Mouse (Mus musculus): Measurements from ENCODE around the gene Fbln5.

Gene Fbln5

DNA sequence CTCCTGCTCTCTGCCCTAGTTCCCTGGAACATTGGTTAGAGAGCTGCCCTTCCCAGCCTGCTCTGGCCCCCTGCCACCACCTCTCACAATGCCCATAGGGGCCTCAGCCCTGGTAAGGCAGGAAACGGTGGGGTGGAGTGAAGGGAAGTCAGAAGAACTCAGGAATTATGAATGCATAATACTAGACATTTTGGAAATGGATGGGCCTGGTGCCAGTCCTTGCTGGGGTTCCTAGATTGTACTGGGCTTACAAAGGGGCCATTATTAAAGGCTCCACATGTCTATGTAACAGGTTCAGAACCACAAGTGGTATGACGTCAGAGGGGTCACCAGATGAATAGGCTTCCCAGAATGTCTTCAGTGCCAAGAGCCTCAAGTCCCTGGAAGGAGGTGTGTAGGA is 11.5 kb downstream of the Fbln5 start:
- no peak for DNase-seq (ENCODE audit: low spot score)

DNA sequence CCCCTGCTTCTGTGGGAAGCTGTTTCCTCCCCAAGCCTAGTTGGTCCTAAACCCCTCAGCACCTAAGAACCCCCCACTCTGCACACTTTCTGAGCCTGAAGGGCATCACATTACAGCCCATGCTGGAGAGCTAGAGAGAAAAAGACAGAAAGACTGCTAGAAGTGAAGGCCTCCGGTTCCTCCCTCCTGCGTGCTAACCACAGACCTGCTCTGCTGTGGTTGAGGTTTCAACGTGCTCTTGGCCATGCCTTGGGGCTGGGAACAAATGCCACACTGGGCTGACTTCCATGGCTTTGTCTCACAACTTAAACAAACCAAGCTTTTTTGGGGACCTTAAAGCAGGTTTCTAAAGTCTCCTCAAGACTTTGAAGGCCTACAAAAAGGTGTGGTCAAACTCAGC is 16.4 kb downstream of the Fbln5 start:
- DNase-seq (ENCODE audit: low spot score), result no peak

DNA sequence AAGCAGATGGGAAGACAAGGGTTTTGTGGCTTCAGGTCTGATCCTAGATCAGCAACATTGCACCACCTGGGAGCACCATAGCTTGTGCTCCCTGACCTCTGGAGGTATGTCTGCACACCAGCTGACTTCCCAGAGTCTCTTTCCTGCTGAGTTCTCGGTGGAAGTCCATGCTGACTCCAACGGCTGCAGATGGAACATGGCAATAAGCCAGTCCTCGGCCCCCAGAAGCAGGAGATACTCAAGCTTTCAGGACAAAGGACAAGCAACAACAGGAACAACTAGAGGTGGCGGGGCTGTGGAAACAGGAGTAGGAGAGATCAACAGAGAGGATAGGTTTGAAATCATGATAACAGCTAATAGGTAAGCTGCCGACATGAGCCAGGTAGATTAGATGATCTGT is 17.1 kb downstream of the Fbln5 start:
- DNase-seq (ENCODE audit: low spot score), result peak; percentile 30

DNA sequence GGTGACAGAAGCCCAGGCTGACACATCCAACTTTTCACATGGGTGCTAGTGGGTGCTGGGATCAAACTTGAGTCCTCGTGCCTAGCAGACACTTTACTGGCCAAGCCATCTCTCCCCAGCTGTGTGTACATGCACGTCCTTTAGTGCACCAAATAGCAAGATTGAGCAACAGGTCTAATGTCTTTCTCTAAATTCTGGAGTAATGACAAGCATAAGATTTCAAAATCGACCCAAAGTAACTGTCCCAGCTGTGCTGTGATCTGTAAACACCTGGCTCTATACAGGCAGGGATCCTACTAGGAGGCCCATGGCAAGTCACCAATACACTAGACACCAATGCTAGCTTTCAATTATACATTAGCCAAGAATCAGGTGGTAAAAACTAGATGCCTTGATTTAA is 17.8 kb downstream of the Fbln5 start:
- DNase-seq (ENCODE audit: low spot score), result no peak

DNA sequence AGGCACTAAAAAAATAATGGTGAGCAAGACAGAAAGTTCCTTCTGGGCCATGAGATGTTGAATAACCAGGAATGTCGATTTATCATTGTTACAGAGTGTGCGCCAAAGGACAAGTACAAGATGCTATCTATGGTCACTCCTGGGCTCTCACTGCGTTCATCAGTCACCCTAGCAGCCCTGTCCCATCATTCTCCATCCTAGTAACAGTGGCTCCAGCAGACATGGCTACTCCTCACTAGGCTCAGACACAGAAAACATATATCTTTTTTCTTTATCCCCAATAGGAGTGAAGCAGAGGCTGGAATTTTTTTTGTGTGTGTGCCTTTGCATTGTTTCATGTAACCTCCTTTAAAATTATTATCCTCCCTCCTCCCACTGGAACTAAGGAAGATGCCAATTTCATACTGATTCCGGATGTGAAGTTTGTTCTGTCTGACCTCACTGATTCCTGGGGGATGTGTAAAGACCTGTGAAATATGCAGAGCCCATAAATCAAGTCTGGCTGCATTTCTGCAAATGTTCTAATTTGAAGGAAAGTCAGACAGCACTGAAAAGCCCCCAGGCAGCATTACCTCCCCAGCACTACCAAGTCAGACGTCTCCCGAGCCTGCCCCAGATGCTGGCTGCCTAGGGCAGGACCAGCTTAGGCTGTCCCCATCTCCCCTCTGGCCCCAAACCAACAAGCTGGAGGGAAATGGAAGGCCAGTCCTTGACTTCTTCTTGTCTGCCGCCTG is 20.5 kb downstream of the Fbln5 start:
- no peak for DNase-seq (ENCODE audit: low spot score)

DNA sequence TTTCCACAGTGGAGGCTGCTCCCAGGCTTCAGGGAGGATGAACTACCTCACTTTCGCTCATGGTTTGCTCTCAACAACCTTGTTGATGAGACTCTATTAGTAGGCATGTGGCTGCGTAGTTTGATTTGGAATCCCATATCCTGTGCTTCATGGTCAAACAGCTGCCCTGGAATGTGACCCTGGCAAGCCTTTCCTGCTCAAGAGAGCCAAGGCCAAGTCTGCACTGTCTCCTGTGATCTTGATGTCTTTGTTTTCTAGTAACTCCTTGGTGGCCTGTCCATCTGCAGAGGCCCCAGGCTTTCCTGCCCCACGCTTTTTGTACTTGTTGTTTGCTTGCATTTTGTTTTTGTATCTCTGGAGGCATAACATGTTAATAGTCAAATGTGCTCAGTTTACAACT is 24.4 kb downstream of the Fbln5 start:
- DNase-seq (ENCODE audit: low spot score), result no peak

DNA sequence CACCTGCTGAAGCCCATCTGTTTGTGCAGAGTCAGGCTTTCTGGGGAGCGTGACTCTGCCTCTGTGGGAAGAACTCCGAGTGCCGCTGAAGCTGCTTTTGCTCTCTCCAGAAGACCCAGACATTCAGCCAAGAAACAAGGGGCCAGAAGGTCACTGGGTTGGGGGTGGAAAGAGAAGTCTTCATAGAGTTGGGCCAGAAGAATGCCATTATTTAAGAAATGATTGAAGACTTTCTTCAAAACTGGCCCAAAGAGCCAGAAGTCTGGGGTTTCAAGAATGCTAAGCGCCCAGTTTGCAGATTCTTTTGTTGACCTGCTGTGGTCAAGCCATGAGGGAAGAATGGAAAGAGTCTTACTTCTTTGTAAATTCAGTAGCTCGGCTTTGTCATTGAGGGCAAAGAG is 25.6 kb downstream of the Fbln5 start:
- DNase-seq (ENCODE audit: low spot score), result no peak

DNA sequence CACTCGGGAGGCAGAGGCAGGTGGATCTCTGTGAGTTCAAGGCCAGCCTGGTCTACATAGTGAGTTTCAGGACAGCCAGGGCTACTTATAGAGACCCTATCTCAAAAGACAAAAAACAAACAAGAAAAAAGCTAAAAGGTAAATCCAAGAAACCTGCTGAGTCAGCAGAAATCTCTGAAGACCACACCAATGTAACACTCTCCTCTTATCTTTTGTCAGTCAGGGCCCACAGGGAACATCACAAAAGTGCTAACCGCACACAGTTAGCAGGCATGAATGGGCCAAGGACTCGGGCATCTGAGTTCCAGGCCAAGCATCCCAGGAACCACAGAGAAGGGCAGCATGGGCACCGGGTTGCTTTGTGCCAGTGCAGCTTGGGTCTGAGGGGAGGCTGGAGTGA is 26.2 kb downstream of the Fbln5 start:
- no peak for DNase-seq (ENCODE audit: low spot score)

DNA sequence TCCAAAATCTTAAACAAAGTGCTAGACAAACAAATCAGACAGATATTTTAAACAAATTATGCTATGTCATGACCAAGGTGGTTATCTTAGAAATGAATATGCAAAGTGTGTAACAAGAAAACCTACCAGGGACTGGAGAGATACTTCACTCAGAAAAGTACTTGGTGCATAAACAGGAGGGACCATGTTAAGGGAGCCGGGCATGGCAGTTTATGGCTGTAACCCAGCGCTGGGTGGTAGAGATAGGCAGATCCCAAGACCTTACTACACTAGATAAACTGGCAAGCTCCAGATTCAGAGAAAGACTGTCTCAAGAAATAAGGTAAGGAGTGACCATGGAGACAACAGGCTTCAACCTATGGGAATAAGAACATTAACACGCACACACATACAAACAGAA is 29.1 kb downstream of the Fbln5 start:
- DNase-seq (ENCODE audit: low spot score), result no peak

DNA sequence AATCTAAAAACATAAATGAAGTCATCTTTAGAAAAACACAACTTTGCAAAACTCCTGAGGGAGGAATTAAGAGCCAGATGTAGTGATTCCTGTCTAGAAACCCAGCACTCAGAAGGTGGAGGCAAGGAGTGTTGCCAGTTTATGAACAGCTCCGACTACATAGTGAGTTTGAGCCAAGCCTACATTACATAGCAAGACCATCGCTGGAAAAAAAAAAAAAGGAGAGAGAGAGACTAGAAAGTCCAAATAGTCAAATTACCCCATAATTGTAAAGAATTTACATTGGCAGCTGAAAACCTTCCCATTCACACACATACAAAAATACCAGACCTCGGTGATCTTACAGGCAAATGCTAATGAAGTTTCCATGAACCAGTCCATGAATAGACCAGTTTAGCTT is 29.6 kb downstream of the Fbln5 start:
- DNase-seq (ENCODE audit: low spot score), result no peak

DNA sequence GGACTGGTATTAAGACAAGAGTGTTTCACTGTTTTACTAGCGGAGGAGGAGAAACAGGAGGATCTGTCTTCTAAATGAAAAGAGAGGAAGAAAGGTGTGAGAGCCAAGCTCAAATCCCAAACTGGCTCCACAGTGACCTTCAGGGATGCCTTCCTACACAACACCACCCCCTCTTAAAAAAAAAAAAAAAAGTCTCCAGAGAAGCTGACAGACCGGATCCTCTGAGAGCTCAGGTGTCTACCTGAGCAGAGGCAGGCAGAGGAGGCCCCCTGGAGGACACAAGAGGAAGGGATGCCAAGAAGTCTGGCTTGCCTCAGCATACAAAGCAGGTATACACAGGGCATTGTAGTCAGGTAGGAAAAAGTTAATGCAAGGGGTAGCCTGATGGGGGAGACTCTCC is 36.1 kb downstream of the Fbln5 start:
- no peak for DNase-seq (ENCODE audit: low spot score)

DNA sequence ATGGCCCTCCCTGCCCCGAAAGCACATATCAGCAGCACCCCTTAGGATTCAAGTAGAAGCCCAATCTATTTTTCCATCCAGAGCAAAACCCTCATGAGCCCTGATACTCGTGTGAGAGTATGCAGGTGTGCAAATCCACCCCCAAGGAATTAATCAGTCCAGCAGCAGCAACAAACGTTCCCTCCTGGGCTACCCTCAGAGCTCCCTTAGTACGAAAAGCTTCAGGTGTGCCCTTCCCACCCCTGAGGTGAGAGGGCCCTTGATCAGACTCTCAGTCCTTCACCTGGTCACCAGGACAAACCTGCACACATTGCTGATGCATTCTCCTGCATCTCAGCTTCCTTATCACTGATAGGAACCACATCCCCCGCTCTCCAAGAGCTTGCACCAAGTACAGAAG is 37.9 kb downstream of the Fbln5 start:
- DNase-seq (ENCODE audit: low spot score), result no peak

DNA sequence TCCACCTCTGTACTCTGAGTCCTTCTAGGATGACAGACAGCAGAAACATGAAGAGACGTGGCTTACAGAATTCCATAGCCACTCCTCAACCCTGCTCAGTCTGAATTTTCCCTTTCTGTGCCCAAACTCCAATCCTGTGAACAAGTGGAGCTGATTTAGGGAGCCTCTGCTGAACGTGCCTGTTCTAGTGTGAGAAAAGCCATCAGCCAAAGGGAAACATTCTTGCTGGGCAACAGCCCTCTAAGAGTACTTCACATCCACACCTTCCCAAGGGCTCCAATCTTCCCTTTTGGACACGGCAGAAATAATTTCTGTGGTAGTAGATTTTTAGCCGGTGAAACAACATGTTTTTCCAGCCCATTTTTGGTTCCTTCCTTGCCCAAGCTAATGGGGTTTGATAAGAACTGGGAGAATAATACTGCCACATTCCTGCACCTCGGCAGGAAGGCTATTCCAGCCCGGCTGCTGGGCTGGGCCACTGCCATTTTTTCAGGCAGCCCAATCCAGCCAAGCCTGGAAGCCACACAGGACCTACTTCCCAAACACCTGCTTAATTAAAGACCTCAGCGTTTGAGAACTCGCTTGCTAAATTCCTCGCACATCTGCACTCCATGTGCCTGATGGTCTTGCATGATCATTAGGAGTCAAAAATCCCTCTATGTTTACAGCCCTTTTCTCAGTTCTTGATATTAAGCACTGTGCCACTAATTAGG is 41.1 kb downstream of the Fbln5 start:
- DNase-seq (ENCODE audit: low spot score), result no peak

DNA sequence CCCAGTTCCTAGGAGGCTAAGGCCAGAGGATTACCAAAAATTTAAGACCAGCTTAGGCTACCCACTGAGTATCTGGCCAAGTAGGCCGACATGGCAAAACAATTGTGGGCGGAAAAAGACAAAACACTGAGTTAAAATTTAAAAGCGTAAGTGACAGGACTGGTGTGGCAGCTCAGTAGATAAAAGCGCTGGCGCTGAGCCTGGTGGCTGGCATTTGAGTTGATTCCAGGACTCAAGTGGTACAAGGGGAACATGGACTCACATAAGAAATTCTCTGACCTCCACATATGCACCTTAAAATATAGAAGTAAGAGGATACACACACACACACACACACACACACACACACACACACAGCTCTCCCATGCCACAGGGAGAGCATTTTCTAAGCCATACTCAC is 42.5 kb downstream of the Fbln5 start:
- DNase-seq (ENCODE audit: low spot score), result no peak

DNA sequence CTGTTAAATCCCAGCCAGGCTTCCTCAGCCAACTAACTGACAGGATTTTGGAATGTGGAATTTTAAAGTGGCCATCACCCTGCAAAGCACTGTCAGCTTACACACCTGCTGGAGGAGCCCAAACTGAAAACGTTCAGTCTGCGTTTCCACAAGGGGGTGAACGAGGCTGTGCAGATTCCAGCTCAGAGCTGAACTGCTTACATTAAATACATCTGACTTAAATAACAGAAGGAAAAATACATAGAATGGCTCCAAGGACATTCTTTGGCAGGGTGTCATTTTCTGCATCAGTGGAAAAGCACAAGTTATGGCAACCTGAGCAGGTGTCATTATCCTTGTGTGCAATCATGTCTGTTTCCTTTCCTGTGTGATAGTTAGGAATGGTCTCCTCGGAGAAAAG is 44.7 kb downstream of the Fbln5 start:
- no peak for DNase-seq (ENCODE audit: low spot score)

DNA sequence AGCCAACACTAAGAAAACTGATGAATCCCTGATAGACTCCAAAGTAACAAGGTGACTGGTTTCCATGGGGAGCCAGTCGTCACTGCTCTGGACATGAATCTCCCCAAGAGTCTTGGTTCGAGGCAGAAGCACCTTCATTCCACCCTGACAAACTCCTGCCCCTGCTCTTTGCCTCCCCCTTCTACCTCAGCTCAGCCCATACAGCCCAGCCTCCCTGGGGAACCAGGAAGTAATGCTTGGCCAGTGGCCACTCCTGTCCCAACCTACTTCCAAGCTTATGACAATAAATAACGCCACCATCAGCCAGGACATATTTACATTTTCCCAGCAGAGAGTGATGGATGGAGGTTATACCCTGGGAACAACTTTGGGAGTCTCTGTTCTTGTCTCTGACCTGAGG is 45.9 kb downstream of the Fbln5 start:
- no peak for DNase-seq (ENCODE audit: low spot score)

DNA sequence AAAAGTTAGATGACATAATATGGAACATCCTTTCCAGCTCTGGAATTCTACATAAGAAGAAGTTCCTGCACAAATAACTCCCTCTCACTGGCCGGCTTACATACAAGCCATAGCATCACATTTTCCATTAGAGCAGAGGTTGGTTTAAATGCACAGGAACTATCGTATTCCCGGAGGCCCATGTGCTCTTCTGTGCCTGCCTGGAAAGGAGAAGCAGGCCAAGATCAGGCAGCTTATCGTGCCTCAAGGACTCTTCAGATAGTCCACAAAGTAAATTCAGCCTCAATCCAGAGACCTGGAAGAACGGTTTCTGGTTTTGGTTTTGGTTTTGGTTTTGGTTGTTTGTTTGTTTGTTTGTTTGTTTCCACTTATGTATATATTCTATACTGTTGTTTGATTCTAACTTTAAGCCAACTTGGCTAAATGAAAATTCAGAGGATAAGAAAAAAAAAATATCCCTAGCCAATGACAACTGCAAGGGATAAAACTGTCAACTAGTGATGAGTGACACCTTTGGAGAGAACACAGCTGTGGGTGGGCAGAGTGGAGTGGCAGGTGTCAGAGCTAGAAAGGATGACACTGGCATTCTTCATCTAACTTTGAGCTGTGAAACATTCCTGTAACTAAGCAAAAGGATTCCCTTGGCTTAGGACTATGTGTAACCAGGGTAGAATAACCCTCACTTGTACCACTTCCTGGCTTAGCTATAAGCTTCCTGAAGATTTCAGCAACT is 48.4 kb downstream of the Fbln5 start:
- no peak for DNase-seq (ENCODE audit: low spot score)

DNA sequence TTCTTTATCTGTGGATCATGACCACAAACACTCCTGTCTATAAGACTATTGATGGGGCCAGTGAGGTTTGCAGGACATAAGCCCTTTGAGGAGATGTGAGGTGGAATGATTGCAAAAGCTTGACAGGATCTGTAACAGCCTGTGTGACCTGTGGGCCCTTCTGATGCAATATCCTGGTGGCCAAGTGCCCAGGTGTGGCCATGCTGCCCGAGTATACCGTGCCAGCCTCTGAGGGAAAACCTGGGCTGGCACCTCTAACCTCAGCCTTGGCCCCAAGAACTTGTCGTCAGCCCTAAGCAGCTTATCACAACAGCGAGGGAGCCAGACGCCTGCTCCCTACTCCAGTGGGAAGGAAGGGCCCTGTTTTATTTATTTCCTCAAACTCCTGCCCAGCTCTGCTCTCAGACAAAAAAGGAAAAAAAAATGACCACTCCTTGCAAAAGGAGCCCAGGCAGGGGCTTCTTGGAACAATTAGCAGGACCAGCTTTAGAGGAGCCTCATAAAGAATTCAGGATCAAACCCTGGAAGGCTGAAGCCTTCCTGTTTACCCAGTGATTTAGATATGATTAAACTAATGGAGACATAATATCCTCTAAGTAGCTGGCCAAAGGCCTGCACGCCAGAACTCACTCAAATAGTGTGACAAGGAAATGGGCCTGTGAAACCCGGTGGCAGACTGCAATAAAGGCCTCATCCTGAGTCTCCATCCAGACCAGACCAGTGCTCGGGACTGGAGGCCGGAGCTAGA is 51.4 kb downstream of the Fbln5 start:
- DNase-seq (ENCODE audit: low spot score), result no peak

DNA sequence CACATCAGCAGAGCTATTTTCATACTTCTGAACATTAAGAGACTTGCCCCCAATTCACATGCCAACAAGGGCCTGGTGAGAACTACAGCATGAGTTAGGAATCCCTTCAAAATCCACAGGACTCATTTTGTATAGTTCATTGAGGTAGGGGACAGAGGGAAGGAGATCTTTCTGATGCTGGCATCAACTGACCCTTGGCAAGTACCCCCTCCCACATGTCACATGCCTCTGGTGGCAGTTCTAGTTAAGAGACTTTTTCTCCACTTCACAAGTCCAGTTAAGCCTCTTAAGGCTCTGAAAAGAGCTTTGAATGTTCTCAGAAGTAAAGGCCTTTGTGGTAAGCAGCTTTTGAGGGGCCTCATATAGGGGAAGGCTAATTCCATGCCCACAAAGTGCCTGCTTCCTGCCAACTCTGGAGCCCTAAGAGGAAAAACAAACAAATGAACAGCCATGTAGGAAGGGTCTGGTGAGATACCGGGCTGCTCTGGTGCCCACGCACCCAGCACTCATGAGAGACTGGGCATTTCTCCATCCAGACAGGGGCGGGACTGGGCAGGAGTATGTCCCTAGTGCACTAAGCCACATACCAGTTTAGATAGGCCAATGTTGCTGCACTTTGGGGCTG is 52.5 kb downstream of the Fbln5 start:
- DNase-seq (ENCODE audit: low spot score), result no peak

DNA sequence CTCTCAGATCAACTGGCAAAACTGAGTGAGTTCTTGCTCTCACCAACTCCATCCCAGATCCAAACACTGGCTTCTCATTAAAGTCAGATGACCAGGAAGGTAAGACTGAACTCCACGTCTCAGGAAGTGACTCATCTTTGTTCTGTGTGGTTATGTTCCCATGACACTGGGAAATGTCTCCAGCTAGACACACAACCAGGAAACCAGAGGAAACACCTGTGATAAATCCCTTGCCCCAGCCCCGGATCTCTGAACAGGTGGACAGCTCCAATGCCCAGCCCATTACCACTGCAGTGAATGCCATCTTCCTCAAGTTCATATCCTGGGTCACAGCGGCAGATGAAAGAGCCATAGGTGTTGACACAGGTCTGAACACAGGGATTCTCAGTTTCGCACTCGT is 54.0 kb downstream of the Fbln5 start:
- DNase-seq (ENCODE audit: low spot score), result no peak

DNA sequence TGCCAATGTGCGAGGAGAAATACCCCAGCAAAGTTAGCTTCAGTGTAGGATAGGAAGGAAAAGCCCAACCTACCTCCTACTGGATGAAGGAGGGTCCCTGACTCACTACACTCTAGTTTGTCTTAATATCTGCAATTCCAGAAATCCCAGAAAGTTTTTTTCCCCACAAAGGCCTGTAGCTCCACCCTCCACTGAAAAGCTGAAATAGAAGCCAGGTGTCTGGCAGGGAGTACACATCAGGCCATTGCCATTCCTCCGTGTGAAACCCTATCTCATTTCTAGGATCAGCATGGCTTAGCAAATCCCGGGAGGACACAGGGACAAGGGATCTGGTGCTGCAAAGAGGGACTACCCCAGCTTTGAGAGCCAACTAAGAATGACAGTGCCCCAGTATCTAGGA is 55.8 kb downstream of the Fbln5 start:
- no peak for DNase-seq (ENCODE audit: low spot score)

DNA sequence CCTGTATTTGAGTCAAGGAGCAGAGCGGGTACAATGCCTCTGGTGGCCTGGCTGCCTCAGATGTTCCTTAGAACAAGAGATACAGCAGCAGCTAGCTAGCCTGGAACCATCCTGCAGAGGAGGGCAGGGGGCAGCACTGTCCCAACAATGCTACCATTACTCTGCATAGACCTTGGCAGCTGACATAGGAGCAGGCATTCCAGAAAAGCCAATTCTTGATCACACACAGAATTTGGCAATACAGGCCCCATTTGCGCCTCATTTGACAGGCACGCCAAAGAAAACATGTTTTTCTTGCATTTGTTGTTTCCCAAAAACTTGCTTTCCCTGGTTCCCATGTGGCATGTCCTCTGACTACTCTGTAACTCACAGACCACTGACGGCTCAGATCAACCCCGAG is 56.8 kb downstream of the Fbln5 start:
- DNase-seq (ENCODE audit: low spot score), result no peak

All from yolk sac, embryonic 10.5 days (tissue).